Mouse (Mus musculus): ENCODE results near the gene Exoc3l4.

The Exoc3l4 gene

GRCm38 (mm10) chr12:111416921-111417779 is at the start of gene Exoc3l4:
Gene Exoc3l4, plus strand, starts transcription at chr12:111417017.
- no peak for DNase-seq (ENCODE audit: low spot score in 2 of 2)

GRCm38 (mm10) chr12:111367065-111367464 is 49.8 kb upstream of the Exoc3l4 start:
- no peak for DNase-seq (ENCODE audit: low spot score in 2 of 2)

DNA sequence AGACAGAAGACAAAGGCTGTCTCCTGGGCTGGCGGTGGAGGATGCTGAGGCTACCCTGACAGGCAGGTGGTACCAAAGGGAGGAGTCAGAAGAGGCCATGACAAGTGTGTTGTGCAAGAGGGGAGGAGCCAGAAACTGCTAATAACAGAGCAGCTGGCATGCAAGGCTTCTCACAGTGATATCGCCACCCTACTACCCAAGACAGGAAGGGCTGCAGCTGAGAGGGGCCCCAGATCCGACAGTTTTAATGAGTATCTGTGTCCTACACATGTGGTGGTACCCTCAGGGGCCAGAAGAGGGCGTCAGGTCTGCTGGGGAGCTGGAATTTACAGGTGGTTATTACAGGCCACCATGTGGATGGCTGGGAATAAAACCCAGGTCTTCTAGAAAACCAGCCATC is 46.6 kb upstream of the Exoc3l4 start:
- DNase-seq (ENCODE audit: low spot score in 2 of 2) = no peak

- DNase-seq (ENCODE audit: low spot score in 2 of 2) = no peak
Measured at GRCm38 (mm10) chr12:111371905-111372304, 44.9 kb upstream of the Exoc3l4 start.

DNA sequence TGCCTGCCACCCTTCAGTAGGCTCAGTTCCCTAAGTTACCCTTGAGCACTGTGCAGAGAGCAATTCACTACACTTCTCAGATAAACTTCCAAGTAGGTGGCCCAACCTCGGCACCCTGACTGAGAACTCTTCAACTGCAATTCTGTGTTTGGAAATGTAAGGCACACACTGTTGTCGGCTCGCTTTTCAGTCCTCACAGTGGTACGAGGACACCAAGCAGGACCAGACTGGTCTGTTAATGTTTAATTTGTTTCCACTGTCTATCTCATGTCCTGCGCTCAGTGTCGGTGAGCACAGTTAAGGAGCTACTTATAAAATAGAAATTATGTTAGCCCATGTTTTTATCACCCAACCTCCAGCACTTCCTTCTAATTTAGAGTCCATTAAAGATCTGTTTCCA is 43.4 kb upstream of the Exoc3l4 start:
- DNase-seq (ENCODE audit: low spot score in 2 of 2) = no peak

DNA sequence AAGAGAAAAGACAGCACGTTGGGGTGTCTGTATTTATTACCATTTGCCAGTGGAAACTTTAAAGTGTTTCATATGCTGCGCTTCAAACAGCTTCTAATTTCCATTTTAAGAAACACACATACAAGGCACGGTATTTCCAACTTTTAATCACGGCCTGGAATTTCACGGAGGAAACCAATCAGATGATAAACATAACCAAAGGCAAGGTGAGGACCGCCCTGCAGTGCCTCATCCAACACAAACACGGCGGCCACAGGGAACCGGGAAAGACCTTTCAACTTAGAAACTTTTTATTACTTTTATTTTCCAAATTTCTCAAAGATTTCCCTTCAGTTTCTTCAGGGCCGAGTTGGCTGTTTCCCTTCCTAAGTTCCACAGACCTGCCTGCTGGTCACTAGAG is 42.1 kb upstream of the Exoc3l4 start:
- no peak for DNase-seq (ENCODE audit: low spot score in 2 of 2)

DNA sequence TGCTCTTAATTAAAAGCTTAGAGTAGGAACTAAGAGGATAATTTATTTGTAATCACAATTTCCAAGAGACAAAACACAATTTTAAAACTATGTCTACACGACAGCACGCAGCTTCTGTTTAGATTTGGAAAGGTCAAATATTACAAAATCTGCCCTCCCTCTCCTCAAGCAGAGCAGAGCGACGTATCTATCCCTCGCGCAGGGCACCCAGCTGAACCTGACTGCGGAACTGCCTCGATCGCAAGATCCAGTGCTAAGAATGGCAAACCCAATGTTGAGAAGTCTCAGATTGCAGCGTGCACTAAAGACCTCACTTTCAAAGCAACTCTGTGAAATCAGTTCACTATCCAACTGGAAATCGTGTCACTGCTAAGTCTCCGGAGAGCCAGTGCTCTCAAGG is 41.3 kb upstream of the Exoc3l4 start:
- DNase-seq (ENCODE audit: low spot score in 2 of 2) = no peak

- DNase-seq (ENCODE audit: low spot score in 2 of 2) = no peak
Measured at GRCm38 (mm10) chr12:111376053-111376452, 40.8 kb upstream of the Exoc3l4 start.

DNA sequence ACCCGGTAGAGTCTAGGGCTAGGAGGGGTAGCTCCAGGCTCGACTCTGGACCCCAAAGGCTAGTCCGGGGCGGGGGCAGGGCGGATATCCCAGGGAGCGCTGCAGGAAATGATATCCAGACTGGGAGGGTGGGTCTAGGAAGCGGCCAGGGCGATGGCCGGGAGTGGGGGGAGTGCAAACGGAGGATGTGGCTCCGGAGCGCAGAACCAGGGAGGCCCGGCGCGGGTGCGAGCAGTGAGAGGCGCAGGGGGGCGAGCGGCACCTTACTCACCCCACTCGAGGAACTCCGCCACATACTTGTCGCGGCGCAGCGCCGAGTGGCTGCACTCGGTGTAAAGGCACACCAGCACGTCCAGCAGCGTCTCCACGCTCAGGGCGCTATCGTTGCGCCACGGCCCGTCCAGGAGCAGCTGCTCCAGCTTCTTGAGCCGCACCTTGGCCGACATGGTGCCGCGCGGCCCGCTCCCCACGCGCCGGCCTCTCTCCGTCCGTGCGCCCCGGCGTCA is 39.9 kb upstream of the Exoc3l4 start:
- no peak for DNase-seq (ENCODE audit: low spot score in 2 of 2)

DNA sequence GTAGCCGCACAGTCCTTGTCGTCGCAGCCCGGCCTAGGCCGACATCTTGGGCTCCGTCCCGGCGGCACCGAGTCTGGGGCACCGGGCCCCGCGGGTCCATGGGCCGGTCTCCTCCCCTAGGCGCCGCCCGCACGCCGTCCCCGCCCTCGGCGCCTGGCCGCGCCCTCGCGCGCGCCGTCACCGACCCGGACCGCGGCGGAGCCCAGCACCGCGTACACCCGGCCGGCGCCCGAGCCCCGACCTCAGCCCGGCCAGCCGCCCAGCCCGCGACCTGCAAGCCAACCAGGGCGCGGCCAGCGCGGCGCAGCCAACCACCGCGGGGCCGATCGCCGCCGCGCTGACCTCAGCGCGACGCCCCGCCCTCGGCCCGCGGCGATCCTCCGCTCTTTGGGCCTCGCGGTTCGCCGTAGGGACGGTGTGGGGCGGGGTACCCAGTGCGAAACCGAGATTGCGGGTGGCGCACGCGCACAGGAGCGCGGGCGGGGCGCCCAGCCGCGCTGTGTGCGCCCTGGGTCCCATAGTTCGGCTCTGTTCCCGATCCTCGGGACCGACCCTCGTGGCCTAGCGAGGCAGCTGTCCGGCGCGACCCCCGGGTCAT is 39.3 kb upstream of the Exoc3l4 start, which contains the start of gene Cdc42bpb:
Gene Cdc42bpb, minus strand, starts transcription at position 343 of the 598 bp plus-strand sequence.
- peak; percentile 66 to 67 for DNase-seq (ENCODE audit: low spot score in 2 of 2)

GRCm38 (mm10) chr12:111377986-111378490 is 38.8 kb upstream of the Exoc3l4 start:
- DNase-seq (ENCODE audit: low spot score in 2 of 2) = no peak

DNA sequence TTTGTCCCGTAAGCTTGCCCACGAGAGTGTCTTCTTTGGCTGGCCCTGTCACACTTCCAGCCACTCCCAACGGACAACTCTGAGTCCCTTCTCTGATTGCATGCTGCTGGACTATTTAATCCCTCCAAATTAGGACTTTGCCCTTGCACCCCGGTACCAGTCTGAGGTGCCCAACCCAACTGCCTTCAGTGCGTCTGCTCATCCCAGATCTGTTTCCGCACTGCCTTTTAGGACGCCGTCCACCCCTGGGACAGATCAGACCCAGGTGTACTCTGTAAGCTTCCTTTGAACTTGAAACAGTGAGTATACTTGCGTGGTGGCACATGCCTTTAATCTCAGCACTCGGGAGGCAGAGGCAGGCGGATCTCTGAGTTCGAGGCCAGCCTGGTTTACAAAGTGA is 38.0 kb upstream of the Exoc3l4 start:
- no peak for DNase-seq (ENCODE audit: low spot score in 2 of 2)

DNA sequence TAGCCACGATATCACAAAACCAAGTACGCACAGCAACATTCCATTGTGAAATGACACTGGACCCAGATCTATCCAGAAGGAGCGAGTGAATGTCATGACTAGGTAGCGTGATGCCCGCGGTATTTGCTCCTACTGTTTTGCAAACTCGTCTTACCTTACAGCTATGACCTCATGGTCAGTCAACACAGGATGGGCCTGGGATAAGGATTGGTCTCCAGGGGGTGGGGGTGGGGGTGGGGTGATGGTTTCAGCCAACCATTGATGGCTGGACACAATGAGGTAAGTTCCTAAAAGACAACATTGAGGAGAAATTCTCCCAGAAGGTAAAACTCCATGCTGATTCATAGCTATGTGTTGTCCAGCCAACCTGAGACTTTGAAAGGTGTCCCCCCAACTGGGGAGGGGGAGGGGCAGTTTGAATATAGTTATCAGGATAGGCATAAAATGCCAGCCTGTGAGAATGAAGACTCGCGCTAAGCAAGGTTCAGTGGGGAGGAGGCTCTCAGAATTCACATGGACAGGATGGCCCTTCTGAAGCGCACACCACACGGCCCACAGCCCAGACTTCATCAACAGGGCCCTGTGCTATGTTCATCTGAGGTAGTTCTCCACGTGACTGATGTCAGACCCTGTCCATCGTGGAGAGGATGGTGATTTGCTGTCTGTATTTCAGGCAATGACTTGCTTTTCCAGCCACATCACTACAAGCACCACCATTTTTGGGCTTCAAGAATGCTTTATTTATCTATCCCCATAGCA is 30.8 kb upstream of the Exoc3l4 start:
- DNase-seq (ENCODE audit: low spot score in 2 of 2) = no peak

DNA sequence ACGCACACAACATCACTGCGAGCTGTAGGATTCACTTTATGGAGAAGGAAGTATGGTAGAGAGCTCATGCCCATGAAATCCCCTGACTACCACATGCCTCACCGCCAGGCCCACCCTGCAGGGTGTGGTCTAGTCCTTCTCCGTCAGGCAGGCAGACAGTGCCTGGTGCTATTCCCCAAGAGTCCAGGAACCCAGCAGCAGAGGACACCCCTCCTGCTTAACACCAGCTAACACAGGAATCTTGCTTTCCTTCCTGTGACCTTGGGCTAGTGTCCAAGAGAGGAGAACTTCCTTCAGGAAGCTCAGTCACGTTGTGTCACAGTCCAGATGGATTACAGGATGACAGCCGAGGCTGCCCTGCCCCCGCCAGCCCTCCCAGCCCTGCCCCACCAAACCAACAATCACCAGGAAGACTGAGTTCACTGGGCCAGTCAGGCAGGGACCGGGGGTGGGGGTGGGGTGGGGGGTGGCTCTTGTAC is 30.1 kb upstream of the Exoc3l4 start:
- DNase-seq (ENCODE audit: low spot score in 2 of 2) = no peak

DNA sequence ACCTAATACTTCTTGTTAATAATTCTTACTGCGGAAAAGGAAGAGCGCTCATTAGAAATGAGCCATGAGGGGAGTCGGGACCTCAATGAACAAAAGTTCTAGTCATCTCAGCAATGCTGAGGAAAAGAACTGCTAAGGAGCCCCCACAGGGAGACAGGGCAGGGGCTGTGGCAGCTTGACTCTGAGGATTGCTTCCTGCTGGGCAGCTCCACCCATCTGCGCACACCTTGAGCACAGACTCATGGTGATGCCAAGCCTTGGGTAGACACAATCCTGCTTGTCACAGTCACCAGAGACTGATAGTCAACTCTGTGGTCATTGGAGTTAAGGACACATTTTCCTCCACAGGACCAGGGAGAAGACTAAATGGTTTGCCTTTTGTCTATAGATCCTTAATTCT is 29.7 kb upstream of the Exoc3l4 start:
- no peak for DNase-seq (ENCODE audit: low spot score in 2 of 2)

DNA sequence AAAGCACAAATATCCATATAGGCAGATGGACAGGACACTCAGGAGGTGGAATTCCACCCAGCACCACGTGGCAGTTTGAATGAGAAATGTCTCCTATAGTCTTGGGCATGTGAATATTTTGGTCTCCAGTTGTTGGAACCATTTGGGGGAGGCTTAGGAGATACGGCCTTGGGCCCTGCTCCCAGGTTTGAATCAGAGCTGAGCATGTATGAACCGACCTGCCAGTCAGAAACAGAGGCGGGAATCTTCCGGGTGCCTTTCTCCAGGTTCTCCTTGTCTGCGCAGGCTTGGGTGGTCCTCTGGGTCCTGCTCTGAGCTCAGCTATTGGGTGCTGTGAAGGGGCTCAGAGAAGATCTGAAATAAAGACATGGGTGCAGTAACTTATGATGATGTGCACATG is 22.8 kb upstream of the Exoc3l4 start:
- no peak for DNase-seq (ENCODE audit: low spot score in 2 of 2)

DNA sequence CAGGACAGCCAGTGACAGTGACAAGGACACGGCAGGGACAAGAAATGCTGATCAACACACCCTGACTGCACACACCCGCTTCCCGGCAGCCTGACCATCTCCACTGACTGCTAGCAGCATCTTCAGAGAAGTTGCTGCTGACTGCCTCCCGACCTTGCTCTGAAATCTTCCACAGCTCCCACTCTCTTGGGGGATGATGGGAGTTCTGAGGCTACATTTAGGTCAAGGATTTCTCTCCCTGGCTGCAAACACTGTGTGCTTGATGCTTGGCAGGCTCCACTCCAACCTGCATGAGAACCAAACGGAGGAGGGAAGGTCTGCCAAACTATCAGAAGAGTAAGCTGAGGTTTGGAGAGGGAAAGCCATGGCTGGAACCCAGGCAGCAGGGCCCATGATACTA is 19.8 kb upstream of the Exoc3l4 start:
- no peak for DNase-seq (ENCODE audit: low spot score in 2 of 2)

DNA sequence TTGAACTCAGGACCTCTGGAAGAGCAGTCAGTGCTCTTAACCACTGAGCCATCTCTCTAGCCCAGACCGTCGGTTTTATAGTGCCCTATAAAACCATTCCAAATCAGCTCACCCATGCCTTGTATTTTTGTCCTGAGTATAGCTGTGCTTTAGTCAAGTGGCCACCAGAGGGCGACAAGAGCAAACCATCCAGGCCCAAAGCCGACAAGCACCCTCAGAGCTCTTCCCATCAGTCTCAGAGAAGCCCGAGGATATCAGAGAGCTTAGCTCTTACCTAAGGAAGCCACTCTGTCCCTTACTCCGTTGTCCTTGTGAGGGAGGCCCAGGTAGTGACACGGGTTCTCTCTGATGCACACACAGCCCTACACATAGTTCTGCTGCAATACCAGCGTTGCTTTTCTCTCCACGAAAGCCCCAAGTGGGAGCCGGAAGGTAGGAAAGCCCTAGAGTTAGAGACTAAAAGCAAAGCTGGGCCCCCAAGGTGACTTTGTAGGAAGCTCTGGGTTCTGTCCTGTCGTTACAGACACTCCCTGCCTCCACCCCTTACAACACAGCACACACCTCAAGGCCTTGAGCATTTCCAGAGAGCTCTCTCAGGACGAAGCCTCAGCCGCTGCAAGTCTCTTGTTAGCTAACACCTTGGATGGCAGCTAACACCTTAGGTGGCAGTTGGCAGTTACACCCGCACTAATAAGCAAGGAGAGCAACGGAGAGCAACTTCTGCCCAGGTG is 15.2 kb upstream of the Exoc3l4 start:
- no peak for DNase-seq (ENCODE audit: low spot score in 2 of 2)

GRCm38 (mm10) chr12:111404880-111405279 is 11.9 kb upstream of the Exoc3l4 start:
- no peak for DNase-seq (ENCODE audit: low spot score in 2 of 2)

- no peak for DNase-seq (ENCODE audit: low spot score in 2 of 2)
Measured at GRCm38 (mm10) chr12:111406622-111407021, 10.2 kb upstream of the Exoc3l4 start, which contains the start of gene Lbhd2. Gene Lbhd2, plus strand, starts transcription at chr12:111406809.

- no peak for DNase-seq (ENCODE audit: low spot score in 2 of 2)
Measured at GRCm38 (mm10) chr12:111409583-111409982, 7.2 kb upstream of the Exoc3l4 start.

All from spleen, postnatal 36 days (tissue).